13 mouse cellular contexts compared by ENCODE assay signal in genomic region chr17:35161421-35161820, GRCm38 (mm10). TPM values are rescaled to one million over a fixed set of nuclear protein-coding genes. Genes with fewer than 3 reads are reported as not detected.
DNase-seq lines count a peak whose midpoint lies in the region; ATAC-seq and TF ChIP-seq lines count a peak whose summit lies in the region.
"Had no signal": no experiment of that assay in that cellular context is flagged by ENCODE, and none has a peak within 500 bp of the region (broad histone marks: within the 10 kb centered on the region; RNA-seq: fewer than 3 reads in every experiment).

No protein-coding gene starts in this region.

- no peak for TF ChIP-seq CTCF in hindbrain, postnatal 0 days (IDR thresholded peaks at IDR 0.05; ENCODE audit: low read depth)
- no peak for TF ChIP-seq CTCF in E14TG2a.4 (conservative IDR thresholded peaks at IDR 0.05; ENCODE audit: low read length)

- H3K27me3 ChIP-seq in forebrain, embryonic 12.5 days: no peaks in the 10 kb centered on the region
- no peaks in the 10 kb centered on the region for H3K27me3 ChIP-seq in forebrain, embryonic 11.5 days (ENCODE audit: control insufficient read depth, insufficient read depth, low read length)
- H3K27me3 ChIP-seq in hindbrain, postnatal 0 days (ENCODE audit: insufficient read depth, low read length): no peaks in the 10 kb centered on the region
- H3K27me3 ChIP-seq in hindbrain, embryonic 11.5 days (ENCODE audit: control insufficient read depth, insufficient read depth, low read length): no peaks in the 10 kb centered on the region
- no peaks in the 10 kb centered on the region for H3K27me3 ChIP-seq in E14TG2a.4 (ENCODE audit: insufficient read depth, low read length)
- no peaks in the 10 kb centered on the region for H3K27me3 ChIP-seq in limb, embryonic 14.5 days (ENCODE audit: control insufficient read depth, insufficient read depth, low read length)

- H3K4me3 ChIP-seq in forebrain, embryonic 12.5 days (replicated peaks): 0 out of 2 replicates have a peak overlapping the region, but pooled peaks have one; percentile 99
- no peak overlapping the region for H3K4me3 ChIP-seq in forebrain, embryonic 11.5 days (ENCODE audit: low read depth, low read length)
- H3K4me3 ChIP-seq in hindbrain, postnatal 0 days (ENCODE audit: low read length): no peak overlapping the region
- no peak overlapping the region for H3K4me3 ChIP-seq in hindbrain, embryonic 11.5 days (ENCODE audit: low read depth, low read length)
- peak overlapping the region; percentile 99 for H3K4me3 ChIP-seq in E14TG2a.4 (replicated peaks; ENCODE audit: low read length)
- 0 out of 2 replicates have a peak overlapping the region, but pooled peaks have one; percentile 2 for H3K4me3 ChIP-seq in limb, embryonic 14.5 days (replicated peaks; ENCODE audit: low read length)

- DNase-seq in forebrain, embryonic 11.5 days (ENCODE audit: low spot score): no peak
- DNase-seq in hindbrain, postnatal 0 days (ENCODE audit: low spot score): no peak
- no peak for DNase-seq in hindbrain, embryonic 11.5 days (ENCODE audit: low spot score)
- no peak for DNase-seq in limb, embryonic 14.5 days (ENCODE audit: low spot score)
- DNase-seq in layer of hippocampus, postnatal 36 days: no peak
- no peak for DNase-seq in cerebellum, postnatal 14 days
- DNase-seq: gastrocnemius, postnatal 25 days; kidney, adult 18-20 months; lung, adult 18-20 months had no signal

- peaks cover 64% of the 10 kb centered on the region for H3K36me3 ChIP-seq in forebrain, embryonic 12.5 days (replicated peaks)
- peaks cover 48% of the 10 kb centered on the region for H3K36me3 ChIP-seq in forebrain, embryonic 11.5 days (ENCODE audit: control insufficient read depth, insufficient read depth, low read length)
- H3K36me3 ChIP-seq in hindbrain, postnatal 0 days (ENCODE audit: insufficient read depth, low read length): peaks cover 57% of the 10 kb centered on the region
- peaks cover 46% of the 10 kb centered on the region for H3K36me3 ChIP-seq in hindbrain, embryonic 11.5 days (ENCODE audit: control insufficient read depth, insufficient read depth, low read length)
- H3K36me3 ChIP-seq in E14TG2a.4 (ENCODE audit: insufficient read depth, low read length): peaks cover 76% of the 10 kb centered on the region
- H3K36me3 ChIP-seq in limb, embryonic 14.5 days (ENCODE audit: control insufficient read depth, insufficient read depth, low read length): peaks cover 63% of the 10 kb centered on the region

- no peak overlapping the region for H3K4me2 ChIP-seq in forebrain, embryonic 12.5 days
- H3K4me2 ChIP-seq in forebrain, embryonic 11.5 days (ENCODE audit: low read depth, low read length, severe bottlenecking): no peak overlapping the region
- H3K4me2 ChIP-seq in hindbrain, postnatal 0 days (ENCODE audit: low read depth, low read length): no peak overlapping the region
- H3K4me2 ChIP-seq in hindbrain, embryonic 11.5 days (replicated peaks; ENCODE audit: low read depth, low read length): no peak overlapping the region
- no peak overlapping the region for H3K4me2 ChIP-seq in limb, embryonic 14.5 days (replicated peaks; ENCODE audit: low read depth, low read length, severe bottlenecking)

- H3K4me1 ChIP-seq in forebrain, embryonic 12.5 days: peaks cover 29% of the 10 kb centered on the region
- H3K4me1 ChIP-seq in forebrain, embryonic 11.5 days (replicated peaks; ENCODE audit: control insufficient read depth, insufficient read depth, low read length): peaks cover 9% of the 10 kb centered on the region
- peaks cover 11% of the 10 kb centered on the region; the same call in 1 of the 2 replicates for H3K4me1 ChIP-seq in hindbrain, postnatal 0 days (ENCODE audit: insufficient read depth, low read length)
- H3K4me1 ChIP-seq in hindbrain, embryonic 11.5 days (replicated peaks; ENCODE audit: control insufficient read depth, insufficient read depth, low read length): peaks cover 5% of the 10 kb centered on the region; the same call in 1 of the 2 replicates
- peaks cover 83% of the 10 kb centered on the region for H3K4me1 ChIP-seq in E14TG2a.4 (replicated peaks; ENCODE audit: low read depth, low read length)
- peaks cover 13% of the 10 kb centered on the region for H3K4me1 ChIP-seq in limb, embryonic 14.5 days (ENCODE audit: control insufficient read depth, insufficient read depth, low read length)

- no peak overlapping the region for H3K27ac ChIP-seq in forebrain, embryonic 12.5 days
- no peak overlapping the region for H3K27ac ChIP-seq in forebrain, embryonic 11.5 days (ENCODE audit: low read depth, low read length)
- H3K27ac ChIP-seq in hindbrain, postnatal 0 days: no peak overlapping the region
- H3K27ac ChIP-seq in hindbrain, embryonic 11.5 days (ENCODE audit: low read depth, low read length): no peak overlapping the region
- H3K27ac ChIP-seq in limb, embryonic 14.5 days (replicated peaks; ENCODE audit: low read depth, low read length): no peak overlapping the region

- WGBS in forebrain, embryonic 12.5 days: 93% methylated on average over 11 of the region's 11 CpGs
- WGBS in forebrain, embryonic 11.5 days: 93% methylated on average over 11 of the region's 11 CpGs
- WGBS in hindbrain, postnatal 0 days: 88% methylated on average over 11 of the region's 11 CpGs
- WGBS in hindbrain, embryonic 11.5 days: 92% methylated on average over 11 of the region's 11 CpGs
- 84% methylated on average over 11 of the region's 11 CpGs for WGBS in limb, embryonic 14.5 days

- H3K9me3 ChIP-seq in forebrain, embryonic 12.5 days: no peaks in the 10 kb centered on the region
- H3K9me3 ChIP-seq in forebrain, embryonic 11.5 days (ENCODE audit: control insufficient read depth, low read length): no peaks in the 10 kb centered on the region
- H3K9me3 ChIP-seq in hindbrain, postnatal 0 days (ENCODE audit: low read length): no peaks in the 10 kb centered on the region
- no peaks in the 10 kb centered on the region for H3K9me3 ChIP-seq in hindbrain, embryonic 11.5 days (ENCODE audit: control insufficient read depth, low read length)
- no peaks in the 10 kb centered on the region for H3K9me3 ChIP-seq in E14TG2a.4 (ENCODE audit: low read length)
- no peaks in the 10 kb centered on the region for H3K9me3 ChIP-seq in limb, embryonic 14.5 days (ENCODE audit: control insufficient read depth, low read length)

- ATAC-seq in forebrain, embryonic 12.5 days (ENCODE audit: low FRiP score): no peak
- ATAC-seq in forebrain, embryonic 11.5 days (replicated peaks; ENCODE audit: low FRiP score): no peak
- ATAC-seq in hindbrain, postnatal 0 days: no peak
- no peak for ATAC-seq in hindbrain, embryonic 11.5 days (ENCODE audit: low FRiP score)
- no peak for ATAC-seq in limb, embryonic 14.5 days (ENCODE audit: low FRiP score, low read depth)
- ATAC-seq: forebrain, embryonic 16.5 days had no signal

- H3K9ac ChIP-seq in forebrain, embryonic 12.5 days: 0 out of 2 replicates have a peak overlapping the region, but pooled peaks have one; percentile 100
- no peak overlapping the region for H3K9ac ChIP-seq in forebrain, embryonic 11.5 days (ENCODE audit: low read length)
- H3K9ac ChIP-seq in hindbrain, postnatal 0 days (replicated peaks; ENCODE audit: low read length): 0 out of 2 replicates have a peak overlapping the region, but pooled peaks have one; percentile 14
- H3K9ac ChIP-seq in hindbrain, embryonic 11.5 days (ENCODE audit: low read depth, low read length): no peak overlapping the region
- no peak overlapping the region for H3K9ac ChIP-seq in limb, embryonic 14.5 days (ENCODE audit: low read depth, low read length, severe bottlenecking)

- TF ChIP-seq POLR2A in limb, embryonic 14.5 days (IDR thresholded peaks at IDR 0.05; ENCODE audit: borderline replicate concordance, extremely low read depth, insufficient read depth, insufficient read length): no peak

RNA-seq across cellular contexts. Expression of gene Prrc2a, which starts 3.3 kb away (rescaled TPM):
- polyA plus RNA-seq in forebrain, embryonic 12.5 days (2016; fragmentation: Nextera tagmentation; extraction: Ambion mirVana): 221 and 231 TPM in 2 replicates
- 277 and 281 TPM in 2 replicates for polyA plus RNA-seq in forebrain, embryonic 11.5 days (2014; fragmentation: Nextera tagmentation; extraction: Ambion mirVana)
- 218 and 223 TPM in 2 replicates for total RNA-seq in hindbrain, postnatal 0 days (2014; rRNA removed)
- polyA plus RNA-seq in hindbrain, postnatal 0 days (2015; fragmentation: Nextera tagmentation; extraction: Ambion mirVana): 92.6 and 99.2 TPM in 2 replicates
- polyA plus RNA-seq in hindbrain, embryonic 11.5 days (2014; fragmentation: Nextera tagmentation; extraction: Ambion mirVana): 167 and 205 TPM in 2 replicates
- 404 and 512 TPM in 2 replicates for polyA plus RNA-seq in limb, embryonic 14.5 days (2012; rRNA removed)
- 192 and 196 TPM in 2 replicates for polyA plus RNA-seq in limb, embryonic 14.5 days (2014; fragmentation: Nextera tagmentation; extraction: Ambion mirVana)
- 100 to 1,000 TPM; 315 to 340 TPM for total RNA-seq in layer of hippocampus, postnatal 36 days (2021)

RNA-seq across cellular contexts. Expression of gene Aif1, which starts 14.4 kb away (rescaled TPM):
- 4.3 and 4.9 TPM in 2 replicates for polyA plus RNA-seq in forebrain, embryonic 12.5 days (2016; fragmentation: Nextera tagmentation; extraction: Ambion mirVana)
- polyA plus RNA-seq in forebrain, embryonic 11.5 days (2014; fragmentation: Nextera tagmentation; extraction: Ambion mirVana): 2.9 and 3.5 TPM in 2 replicates
- total RNA-seq in hindbrain, postnatal 0 days (2014; rRNA removed): 0.21 and 2.4 TPM in 2 replicates
- 9.5 and 10.9 TPM in 2 replicates for polyA plus RNA-seq in hindbrain, postnatal 0 days (2015; fragmentation: Nextera tagmentation; extraction: Ambion mirVana)
- polyA plus RNA-seq in hindbrain, embryonic 11.5 days (2014; fragmentation: Nextera tagmentation; extraction: Ambion mirVana): 6.1 and 8.4 TPM in 2 replicates
- 4.0 and 4.8 TPM in 2 replicates for polyA plus RNA-seq in limb, embryonic 14.5 days (2012; rRNA removed)
- 13.1 and 15.7 TPM in 2 replicates for polyA plus RNA-seq in limb, embryonic 14.5 days (2014; fragmentation: Nextera tagmentation; extraction: Ambion mirVana)
- 10 to 100 TPM; 10.1 to 10.9 TPM for total RNA-seq in layer of hippocampus, postnatal 36 days (2021)

RNA-seq across cellular contexts. Expression of gene Bag6, which starts 26.4 kb away (rescaled TPM):
- 88.9 and 97.8 TPM in 2 replicates for polyA plus RNA-seq in forebrain, embryonic 12.5 days (2016; fragmentation: Nextera tagmentation; extraction: Ambion mirVana)
- polyA plus RNA-seq in forebrain, embryonic 11.5 days (2014; fragmentation: Nextera tagmentation; extraction: Ambion mirVana): 96.6 and 100 TPM in 2 replicates
- total RNA-seq in hindbrain, postnatal 0 days (2014; rRNA removed): 320 and 368 TPM in 2 replicates
- 50.0 and 55.8 TPM in 2 replicates for polyA plus RNA-seq in hindbrain, postnatal 0 days (2015; fragmentation: Nextera tagmentation; extraction: Ambion mirVana)
- 105 and 117 TPM in 2 replicates for polyA plus RNA-seq in hindbrain, embryonic 11.5 days (2014; fragmentation: Nextera tagmentation; extraction: Ambion mirVana)
- 265 and 361 TPM in 2 replicates for polyA plus RNA-seq in limb, embryonic 14.5 days (2012; rRNA removed)
- 76.2 and 82.8 TPM in 2 replicates for polyA plus RNA-seq in limb, embryonic 14.5 days (2014; fragmentation: Nextera tagmentation; extraction: Ambion mirVana)
- total RNA-seq in layer of hippocampus, postnatal 36 days (2021): 100 to 1,000 TPM; 304 to 319 TPM

RNA-seq across cellular contexts. Expression of gene Lst1, which starts 26.8 kb away (rescaled TPM):
- 4.0 and 4.8 TPM in 2 replicates for polyA plus RNA-seq in forebrain, embryonic 12.5 days (2016; fragmentation: Nextera tagmentation; extraction: Ambion mirVana)
- 3.8 and 4.7 TPM in 2 replicates for polyA plus RNA-seq in forebrain, embryonic 11.5 days (2014; fragmentation: Nextera tagmentation; extraction: Ambion mirVana)
- 10.8 and 25.0 TPM in 2 replicates for total RNA-seq in hindbrain, postnatal 0 days (2014; rRNA removed)
- polyA plus RNA-seq in hindbrain, postnatal 0 days (2015; fragmentation: Nextera tagmentation; extraction: Ambion mirVana): 8.0 and 8.7 TPM in 2 replicates
- 5.6 and 9.8 TPM in 2 replicates for polyA plus RNA-seq in hindbrain, embryonic 11.5 days (2014; fragmentation: Nextera tagmentation; extraction: Ambion mirVana)
- polyA plus RNA-seq in limb, embryonic 14.5 days (2012; rRNA removed): 21.8 and 24.4 TPM in 2 replicates
- 23.2 and 29.2 TPM in 2 replicates for polyA plus RNA-seq in limb, embryonic 14.5 days (2014; fragmentation: Nextera tagmentation; extraction: Ambion mirVana)
- 1 to 10 TPM; 7.1 to 7.7 TPM for total RNA-seq in layer of hippocampus, postnatal 36 days (2021)

RNA-seq across cellular contexts. Expression of gene Apom, which starts 29.6 kb away (rescaled TPM):
- polyA plus RNA-seq in forebrain, embryonic 12.5 days (2016; fragmentation: Nextera tagmentation; extraction: Ambion mirVana): 0.46 and 0.63 TPM in 2 replicates
- polyA plus RNA-seq in forebrain, embryonic 11.5 days (2014; fragmentation: Nextera tagmentation; extraction: Ambion mirVana): 0.64 and 0.88 TPM in 2 replicates
- total RNA-seq in hindbrain, postnatal 0 days (2014; rRNA removed): 0.37 TPM in 1 of 2 replicates, not detected in the other
- polyA plus RNA-seq in hindbrain, postnatal 0 days (2015; fragmentation: Nextera tagmentation; extraction: Ambion mirVana): 0.35 TPM in 1 of 2 replicates, not detected in the other
- polyA plus RNA-seq in hindbrain, embryonic 11.5 days (2014; fragmentation: Nextera tagmentation; extraction: Ambion mirVana): 0.34 and 0.49 TPM in 2 replicates
- polyA plus RNA-seq in limb, embryonic 14.5 days (2012; rRNA removed): 1.1 and 1.7 TPM in 2 replicates
- polyA plus RNA-seq in limb, embryonic 14.5 days (2014; fragmentation: Nextera tagmentation; extraction: Ambion mirVana): 0.26 TPM in 1 of 2 replicates, not detected in the other
- total RNA-seq in layer of hippocampus, postnatal 36 days (2021): not detected
- total RNA-seq: adrenal gland, adult 18-20 months; gastrocnemius, postnatal 25 days had no signal

Comparison
In these comparisons a context has a peak if more than half of its experiments do, and no peak if none do; other contexts are left out.
1. H3K4me3 ChIP-seq: peak in forebrain, embryonic 12.5 days (single experiment), E14TG2a.4 (single experiment) and limb, embryonic 14.5 days (single experiment); none in forebrain, embryonic 11.5 days (single experiment), hindbrain, postnatal 0 days (single experiment) and hindbrain, embryonic 11.5 days (single experiment).
2. H3K9ac ChIP-seq: peak in forebrain, embryonic 12.5 days (single experiment) and hindbrain, postnatal 0 days (single experiment); none in forebrain, embryonic 11.5 days (single experiment), hindbrain, embryonic 11.5 days (single experiment) and limb, embryonic 14.5 days (single experiment).